ENCODE assay signal across 21 mouse cellular contexts in the genomic region with DNA sequence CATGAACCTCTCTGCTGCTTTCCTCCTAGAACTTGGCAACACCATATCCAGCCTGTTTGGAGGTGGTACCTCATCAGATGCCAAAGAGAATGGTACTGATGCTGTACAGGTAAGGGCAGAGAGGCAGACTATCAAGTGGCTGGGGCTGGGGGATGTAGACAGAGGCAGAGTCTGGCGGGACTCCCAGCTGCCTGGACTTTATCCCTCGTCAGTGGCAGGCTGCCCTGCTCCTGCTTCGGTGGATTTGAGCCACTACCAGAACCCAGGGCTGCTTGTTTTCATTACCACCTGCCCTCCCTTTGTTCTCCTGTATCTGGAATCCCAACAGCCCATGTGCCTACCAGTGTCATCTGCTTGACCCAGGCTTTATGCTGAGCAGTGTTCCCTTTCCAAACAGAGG. TPM values are rescaled to one million over a fixed set of nuclear protein-coding genes. Genes with fewer than 3 reads are reported as not detected.
A peak's percentile ranks its signal among the peaks of the same experiment; 100 is the strongest.
DNase-seq lines count a peak whose midpoint lies in the region; ATAC-seq and TF ChIP-seq lines count a peak whose summit lies in the region.
"Had no signal": no experiment of that assay in that cellular context is flagged by ENCODE, and none has a peak within 500 bp of the region (broad histone marks: within the 10 kb centered on the region; RNA-seq: fewer than 3 reads in every experiment).

No protein-coding gene starts in this region.

- H3K79me2 ChIP-seq in liver, adult 2 months (ENCODE audit: control insufficient read depth, insufficient read depth, low read length): no peaks in the 10 kb centered on the region

- H3K4me1 ChIP-seq in kidney, adult 2 months (ENCODE audit: control insufficient read depth, insufficient read depth, low read length): no peaks in the 10 kb centered on the region
- no peaks in the 10 kb centered on the region for H3K4me1 ChIP-seq in kidney, embryonic 15.5 days
- H3K4me1 ChIP-seq in liver, adult 2 months (ENCODE audit: control insufficient read depth, insufficient read depth, low read length): peaks cover 4% of the 10 kb centered on the region
- H3K4me1 ChIP-seq: embryonic facial prominence, embryonic 10.5 days; forebrain, embryonic 13.5 days; heart, embryonic 12.5 days; hindbrain, embryonic 10.5 days had no signal

- H3K4me2 ChIP-seq in kidney, embryonic 15.5 days: no peak overlapping the region
- H3K4me2 ChIP-seq: forebrain, embryonic 13.5 days; heart, embryonic 12.5 days; hindbrain, embryonic 14.5 days had no signal

- peak; percentile 13 for DNase-seq in gastrocnemius, adult 2 months
- no peak for DNase-seq in gastrocnemius, postnatal 4 days (ENCODE audit: low spot score in 2 of 2)
- DNase-seq in kidney, adult 2 months: peak; percentile 76
- peak; percentile 70 for DNase-seq in liver, adult 2 months (ENCODE audit: extremely low read depth, low read depth, low spot score)
- DNase-seq in liver: no peak
- DNase-seq: adrenal gland, postnatal 14 days; cerebellum, adult 11-12 months; cerebellum, adult 9-10 months; cerebellum, postnatal 36 days; forebrain, postnatal 0 days; gastrocnemius, postnatal 36 days; heart, adult 2 months had no signal

- 65% methylated on average over 3 of the region's 3 CpGs for WGBS in kidney, adult 2 months
- WGBS in kidney, embryonic 15.5 days: 87% methylated on average over 3 of the region's 3 CpGs
- WGBS in liver, adult 2 months: 16% methylated on average over 3 of the region's 3 CpGs

- H3K9me3 ChIP-seq in kidney, embryonic 15.5 days (replicated peaks): no peaks in the 10 kb centered on the region
- H3K9me3 ChIP-seq: embryonic facial prominence, embryonic 10.5 days; forebrain, embryonic 13.5 days; heart, embryonic 12.5 days; hindbrain, embryonic 10.5 days had no signal

- H3K36me3 ChIP-seq in kidney, adult 2 months (ENCODE audit: control insufficient read depth, insufficient read depth, low read length): peaks cover 11% of the 10 kb centered on the region
- peaks cover 98% of the 10 kb centered on the region for H3K36me3 ChIP-seq in kidney, embryonic 15.5 days
- H3K36me3 ChIP-seq in liver, adult 2 months (ENCODE audit: control insufficient read depth, insufficient read depth, low read length): peaks cover 83% of the 10 kb centered on the region

- no peak overlapping the region for H3K4me3 ChIP-seq in gastrocnemius, adult 2 months
- H3K4me3 ChIP-seq in kidney, adult 2 months (ENCODE audit: insufficient read depth, low read depth, low read length): no peak overlapping the region
- H3K4me3 ChIP-seq in kidney, embryonic 15.5 days (replicated peaks): no peak overlapping the region
- no peak overlapping the region for H3K4me3 ChIP-seq in liver, adult 2 months (ENCODE audit: insufficient read depth, low read depth, low read length)
- H3K4me3 ChIP-seq: embryonic facial prominence, embryonic 10.5 days; forebrain, embryonic 13.5 days; heart, adult 2 months; heart, embryonic 12.5 days; hindbrain, embryonic 10.5 days had no signal

- intact Hi-C loops in gastrocnemius, adult 2 months (cut with DNase I): no loop called here

- no peaks in the 10 kb centered on the region for H3K27me3 ChIP-seq in kidney, adult 2 months (replicated peaks; ENCODE audit: control insufficient read depth, insufficient read depth, low read length)
- H3K27me3 ChIP-seq in kidney, embryonic 15.5 days: no peaks in the 10 kb centered on the region
- H3K27me3 ChIP-seq in liver, adult 2 months (ENCODE audit: control insufficient read depth, insufficient read depth, low read length): no peaks in the 10 kb centered on the region
- H3K27me3 ChIP-seq: forebrain, embryonic 13.5 days; heart, embryonic 12.5 days; Patski had no signal

- no peak overlapping the region for H3K9ac ChIP-seq in kidney, embryonic 15.5 days
- no peak overlapping the region for H3K9ac ChIP-seq in liver, adult 2 months (ENCODE audit: low read depth, low read length)
- H3K9ac ChIP-seq: forebrain, embryonic 13.5 days; forebrain, postnatal 0 days; heart, embryonic 12.5 days; hindbrain, embryonic 14.5 days had no signal

- ATAC-seq in kidney, embryonic 15.5 days (replicated peaks; ENCODE audit: low FRiP score): no peak
- no peak for ATAC-seq in frontal cortex, adult (ENCODE audit: low TSS enrichment)
- ATAC-seq: activated CD4-positive, CD25-positive, alpha-beta regulatory T cell, adult 4 months; forebrain, embryonic 13.5 days; forebrain, postnatal 0 days; Patski had no signal

- TF ChIP-seq CTCF in gastrocnemius, adult 2 months (IDR thresholded peaks at IDR 0.05): no peak
- no peak for TF ChIP-seq CTCF in kidney, adult 2 months (conservative IDR thresholded peaks at IDR 0.05; ENCODE audit: insufficient read depth, insufficient read length, low read depth, low read length)
- TF ChIP-seq CTCF in liver, adult 2 months (IDR thresholded peaks at IDR 0.05; ENCODE audit: low read depth, low read length): no peak

- TF ChIP-seq POLR2A in kidney, adult 2 months (IDR thresholded peaks at IDR 0.05; ENCODE audit: low read depth, low read length): no peak
- TF ChIP-seq POLR2A in liver, adult 2 months (IDR thresholded peaks at IDR 0.05; ENCODE audit: extremely low read depth, insufficient read depth, low read length): no peak

- no peak overlapping the region for H3K27ac ChIP-seq in gastrocnemius, adult 2 months
- H3K27ac ChIP-seq in kidney, adult 2 months (ENCODE audit: insufficient read depth, low read depth, low read length): no peak overlapping the region
- H3K27ac ChIP-seq in kidney, embryonic 15.5 days: no peak overlapping the region
- peak overlapping the region; percentile 33; the same call in 1 of the 2 replicates for H3K27ac ChIP-seq in liver, adult 2 months (replicated peaks; ENCODE audit: insufficient read depth, low read depth, low read length)
- H3K27ac ChIP-seq: embryonic facial prominence, embryonic 10.5 days; forebrain, embryonic 13.5 days; heart, adult 2 months; hindbrain, embryonic 10.5 days; hindbrain, embryonic 14.5 days had no signal

RNA-seq across cellular contexts. Expression of gene Hyou1, which starts 7.9 kb away (rescaled TPM):
- total RNA-seq in gastrocnemius, adult 2 months (2021): 10 to 100 TPM; 24.2 to 33.6 TPM
- 10 to 100 TPM; 49.2 to 51.3 TPM for total RNA-seq in gastrocnemius, postnatal 4 days (2021)
- 42.3 and 45.0 TPM in 2 replicates for polyA plus RNA-seq in kidney, adult 2 months (2012; rRNA removed)
- 43.9 and 48.2 TPM in 2 replicates for polyA plus RNA-seq in kidney, embryonic 15.5 days (2015; fragmentation: Nextera tagmentation; extraction: Ambion mirVana)
- total RNA-seq in liver, adult 2 months (2014; rRNA removed): 87.8 and 131 TPM in 2 replicates
- 75.0 and 111 TPM in 2 replicates for polyA plus RNA-seq in liver, adult 2 months (2012; rRNA removed)

RNA-seq across cellular contexts. Expression of gene Slc37a4, which starts 9.4 kb away (rescaled TPM):
- total RNA-seq in gastrocnemius, adult 2 months (2021): 100 to 1,000 TPM in 1 of 2 experiments, 10 to 100 TPM in 1; 90.6 to 129 TPM
- total RNA-seq in gastrocnemius, postnatal 4 days (2021): 10 to 100 TPM; 58.2 to 68.3 TPM
- polyA plus RNA-seq in kidney, adult 2 months (2012; rRNA removed): 295 and 303 TPM in 2 replicates
- polyA plus RNA-seq in kidney, embryonic 15.5 days (2015; fragmentation: Nextera tagmentation; extraction: Ambion mirVana): 47.5 and 48.4 TPM in 2 replicates
- total RNA-seq in liver, adult 2 months (2014; rRNA removed): 250 and 307 TPM in 2 replicates
- polyA plus RNA-seq in liver, adult 2 months (2012; rRNA removed): 153 and 185 TPM in 2 replicates

RNA-seq across cellular contexts. Expression of gene Rps25, which starts 19.7 kb away (rescaled TPM):
- 100 to 1,000 TPM; 740 to 827 TPM for total RNA-seq in gastrocnemius, adult 2 months (2021)
- total RNA-seq in gastrocnemius, postnatal 4 days (2021): 1,000 to 10,000 TPM; 1,491 to 1,513 TPM
- 192 and 299 TPM in 2 replicates for polyA plus RNA-seq in kidney, adult 2 months (2012; rRNA removed)
- 1,882 and 2,019 TPM in 2 replicates for polyA plus RNA-seq in kidney, embryonic 15.5 days (2015; fragmentation: Nextera tagmentation; extraction: Ambion mirVana)
- total RNA-seq in liver, adult 2 months (2014; rRNA removed): 455 and 516 TPM in 2 replicates
- polyA plus RNA-seq in liver, adult 2 months (2012; rRNA removed): 82.7 and 98.8 TPM in 2 replicates

RNA-seq across cellular contexts. Expression of gene Trappc4, which starts 20.2 kb away (rescaled TPM):
- total RNA-seq in gastrocnemius, adult 2 months (2021): 10 to 100 TPM; 15.4 to 21.5 TPM
- 10 to 100 TPM; 43.2 to 43.5 TPM for total RNA-seq in gastrocnemius, postnatal 4 days (2021)
- 50.1 and 55.9 TPM in 2 replicates for polyA plus RNA-seq in kidney, adult 2 months (2012; rRNA removed)
- 135 and 138 TPM in 2 replicates for polyA plus RNA-seq in kidney, embryonic 15.5 days (2015; fragmentation: Nextera tagmentation; extraction: Ambion mirVana)
- 31.0 and 35.0 TPM in 2 replicates for total RNA-seq in liver, adult 2 months (2014; rRNA removed)
- 28.0 and 30.7 TPM in 2 replicates for polyA plus RNA-seq in liver, adult 2 months (2012; rRNA removed)

RNA-seq across cellular contexts. Expression of gene Vps11, which starts 25.8 kb away (rescaled TPM):
- 10 to 100 TPM; 16.6 to 19.5 TPM for total RNA-seq in gastrocnemius, adult 2 months (2021)
- total RNA-seq in gastrocnemius, postnatal 4 days (2021): 10 to 100 TPM; 25.4 to 27.9 TPM
- polyA plus RNA-seq in kidney, adult 2 months (2012; rRNA removed): 31.2 and 34.1 TPM in 2 replicates
- polyA plus RNA-seq in kidney, embryonic 15.5 days (2015; fragmentation: Nextera tagmentation; extraction: Ambion mirVana): 30.4 and 32.9 TPM in 2 replicates
- 14.5 and 22.0 TPM in 2 replicates for total RNA-seq in liver, adult 2 months (2014; rRNA removed)
- 15.9 and 17.0 TPM in 2 replicates for polyA plus RNA-seq in liver, adult 2 months (2012; rRNA removed)

Comparison
In these comparisons a context has a peak if more than half of its experiments do, and no peak if none do; other contexts are left out.
1. DNase-seq: peak in gastrocnemius, adult 2 months (single experiment), kidney, adult 2 months (single experiment) and liver, adult 2 months (single experiment); none in gastrocnemius, postnatal 4 days (0 of 2) and liver (single experiment).